Mouse (Mus musculus): ENCODE results near the gene Ssna1. TPM values are rescaled to one million over a fixed set of nuclear protein-coding genes. Genes with fewer than 3 reads are reported as not detected.
"Not testable (repeated sequence)": the region's sequence is repeated elsewhere in the genome, so short reads cannot be mapped to it uniquely, and the experiment has no call there.

Ssna1 gene
- polyA plus RNA-seq, 3 experiments from 2014 or later, result 111 to 156 (median 121) TPM

- ATAC-seq, result no peak
Measured at GRCm38 (mm10) chr2:25258887-25259286, 13.4 kb downstream of the Ssna1 start.

GRCm38 (mm10) chr2:25257250-25257649 is 15.0 kb downstream of the Ssna1 start:
- not testable (repeated sequence) for ATAC-seq

DNA sequence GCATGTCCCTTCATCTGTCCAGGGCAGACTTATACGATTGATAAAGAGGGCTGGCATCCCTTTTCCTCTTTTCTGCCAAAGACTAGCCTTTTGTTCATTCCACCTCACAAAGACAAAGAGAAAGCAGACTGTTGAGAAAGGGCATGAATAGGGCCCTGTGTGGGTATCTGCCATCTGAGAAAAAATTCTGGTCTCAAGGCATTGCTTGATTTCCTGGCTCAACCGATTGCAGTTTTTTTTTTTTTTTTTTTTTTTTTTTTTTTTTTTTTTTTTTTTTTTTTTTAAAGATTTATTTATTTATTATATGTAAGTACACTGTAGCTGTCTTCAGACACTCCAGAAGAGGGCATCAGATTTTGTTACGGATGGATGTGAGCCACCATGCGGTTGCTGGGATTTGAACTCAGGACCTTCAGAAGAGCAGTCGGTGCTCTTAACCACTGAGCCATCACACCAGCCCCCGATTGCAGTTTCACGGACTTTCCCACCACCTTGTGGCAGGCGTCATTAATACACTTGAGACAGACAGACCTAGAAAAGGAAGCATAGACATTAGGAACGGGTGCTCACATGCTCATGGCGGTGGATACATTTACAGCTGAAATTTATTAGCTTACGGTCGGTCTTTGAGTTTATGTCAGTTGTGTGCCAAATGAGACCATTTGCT is 15.7 kb downstream of the Ssna1 start:
- not testable (repeated sequence) for ATAC-seq

DNA sequence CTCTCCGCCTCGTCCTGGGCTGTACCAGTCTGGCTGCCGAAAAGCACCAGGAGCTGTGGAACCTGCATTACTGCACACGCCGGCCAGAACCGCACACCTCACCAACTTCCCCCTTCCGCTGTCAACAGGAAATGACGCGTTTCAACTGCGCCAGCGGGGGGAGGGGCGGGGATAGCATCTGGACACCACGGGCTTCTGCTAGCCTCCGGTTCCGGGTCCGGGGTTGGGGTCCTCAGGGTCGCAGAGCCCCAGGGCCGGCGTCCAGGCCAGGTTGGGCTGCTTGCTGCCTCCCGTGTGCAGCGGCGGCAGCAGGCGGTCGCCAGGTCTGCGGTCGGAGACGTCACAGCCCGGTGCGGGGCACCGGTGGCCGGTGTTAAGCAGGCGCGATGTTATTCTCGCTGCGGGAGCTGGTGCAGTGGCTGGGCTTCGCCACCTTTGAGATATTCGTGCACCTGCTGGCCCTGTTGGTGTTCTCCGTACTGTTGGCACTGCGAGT is 16.9 kb downstream of the Ssna1 start, which contains the start of gene Tmem203:
Gene Tmem203, plus strand, starts transcription at position 156 of the 496 bp plus-strand sequence.
- peak; percentile 87 for ATAC-seq

DNA sequence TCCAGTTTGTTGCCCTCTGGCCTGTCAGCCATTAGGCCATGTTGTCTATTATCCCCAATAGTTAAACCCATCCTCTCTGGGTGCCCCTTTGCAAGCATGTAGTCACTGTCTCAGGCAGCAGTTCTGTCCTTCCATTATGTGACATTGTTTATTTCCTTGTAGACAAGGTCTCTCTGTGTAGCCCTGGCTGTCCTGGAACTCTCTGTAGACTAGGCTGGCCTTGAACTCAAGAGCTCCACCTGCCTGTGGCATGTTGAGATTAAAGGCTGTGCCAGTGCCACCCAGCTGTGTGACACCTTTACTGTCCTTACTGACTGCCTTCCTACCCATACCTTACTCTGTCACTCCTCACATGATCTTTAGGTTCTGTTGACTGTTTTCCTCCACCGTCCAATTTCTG is 19.9 kb downstream of the Ssna1 start:
- ATAC-seq, result no peak

- no peak for ATAC-seq
Measured at GRCm38 (mm10) chr2:25246183-25247072, 25.8 kb downstream of the Ssna1 start, which contains the start of gene AL732309.1. Gene AL732309.1, minus strand, starts transcription at chr2:25246863.

DNA sequence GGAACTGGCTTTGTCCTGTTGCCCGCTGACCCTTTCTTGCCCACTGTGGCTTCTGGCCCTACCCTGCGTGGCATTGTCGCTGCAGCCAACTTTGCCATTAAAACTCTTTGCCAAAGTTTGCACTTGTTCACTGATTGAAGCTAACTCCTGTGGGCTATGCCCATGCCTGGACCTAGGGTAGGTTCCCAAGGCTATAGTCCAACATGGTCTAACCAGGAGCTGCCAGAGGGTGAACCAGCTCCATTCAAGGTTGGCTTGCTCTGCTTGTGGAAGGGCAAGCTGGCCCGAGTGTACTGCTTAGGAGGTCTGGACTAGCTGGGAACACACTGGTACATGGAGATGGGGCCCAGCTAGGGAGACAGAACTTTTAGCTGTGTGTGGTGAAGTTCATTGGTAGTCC is 28.1 kb downstream of the Ssna1 start:
- ATAC-seq, result no peak

- ATAC-seq, result no peak
Measured at GRCm38 (mm10) chr2:25243342-25243741, 28.9 kb downstream of the Ssna1 start.

DNA sequence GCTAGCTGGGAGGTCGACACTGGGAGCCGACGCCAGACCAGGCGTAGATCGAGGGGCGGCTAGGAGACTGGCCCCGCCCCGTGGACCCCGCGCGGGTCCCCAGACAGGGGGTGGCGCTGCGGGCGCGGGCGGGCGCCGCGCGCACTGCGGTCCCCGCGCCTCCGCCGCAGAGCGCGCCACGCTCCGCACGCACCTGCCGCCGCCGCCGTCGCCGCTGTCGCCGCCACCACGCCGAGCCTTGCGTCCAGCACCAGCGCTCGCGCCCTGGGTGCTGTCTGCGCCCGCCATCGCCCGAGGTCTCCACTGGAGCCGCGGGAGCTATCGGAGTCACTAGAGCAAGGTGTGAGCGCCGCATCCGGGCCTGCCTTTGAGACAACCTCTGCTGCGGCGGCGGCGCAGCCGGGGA is 30.1 kb downstream of the Ssna1 start, which contains the start of the genes Rnf208 and Cysrt1:
Gene Rnf208, plus strand, starts transcription at position 155 of the 406 bp plus-strand sequence.
Gene Cysrt1, minus strand, starts transcription at position 352 of the 406 bp plus-strand sequence.
- ATAC-seq, result peak; percentile 60

GRCm38 (mm10) chr2:25241438-25241775 is 30.8 kb downstream of the Ssna1 start:
- ATAC-seq, result peak; percentile 22

DNA sequence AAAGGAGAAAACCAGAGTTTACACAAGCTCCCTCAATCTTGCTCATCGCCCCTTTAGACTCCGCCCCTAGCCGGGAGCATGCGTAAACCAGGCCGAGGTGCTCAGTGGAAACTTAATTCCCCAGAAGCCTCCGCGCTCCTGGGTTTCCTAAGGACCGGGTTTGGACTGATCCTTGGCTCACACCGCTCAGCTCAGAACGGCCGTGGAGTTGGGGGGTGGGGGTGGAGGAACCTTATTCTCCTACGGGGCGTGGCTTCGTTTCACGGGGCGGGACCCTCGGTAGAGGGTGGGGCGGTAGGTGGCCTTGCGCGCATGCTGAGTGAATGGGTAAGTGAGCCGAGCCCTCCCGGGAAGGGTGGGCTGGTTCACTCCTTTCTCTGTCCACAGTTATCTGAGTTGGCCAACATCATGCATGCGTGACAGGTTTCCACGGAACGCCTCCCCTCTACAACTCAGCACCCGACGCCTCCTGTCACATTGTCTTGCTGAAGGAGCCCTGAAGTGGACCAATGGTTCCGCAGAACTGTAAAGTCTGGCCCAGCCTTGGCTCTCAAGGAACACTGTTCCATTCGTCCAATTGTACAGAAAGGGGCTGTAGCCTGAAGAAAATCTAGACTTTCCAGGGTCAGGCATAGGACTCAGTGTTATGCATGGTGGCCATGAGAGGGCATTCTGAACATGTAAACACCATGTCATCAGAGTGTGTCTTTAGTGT is 31.4 kb downstream of the Ssna1 start:
- ATAC-seq, result peak; percentile 61

DNA sequence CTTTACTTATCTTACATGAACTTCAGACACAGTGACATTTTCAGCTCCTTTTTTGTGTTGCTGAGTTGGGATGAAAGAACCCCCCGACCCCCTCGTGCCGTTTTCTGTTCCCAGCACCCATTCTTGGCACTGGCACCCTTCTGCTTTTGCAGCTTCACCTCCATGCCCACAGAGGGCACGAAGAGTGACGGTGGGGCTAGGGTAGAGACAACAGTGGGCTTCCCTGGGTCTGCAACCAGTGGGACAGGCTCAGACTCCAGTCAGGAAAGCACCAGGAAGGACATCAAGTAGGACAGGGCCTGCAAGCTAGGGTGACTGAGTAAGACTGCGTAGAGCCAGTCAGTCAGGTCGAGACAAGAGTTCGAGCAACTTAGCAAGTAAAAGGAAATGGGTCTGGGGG is 31.9 kb downstream of the Ssna1 start:
- no peak for ATAC-seq

- ATAC-seq, result no peak
Measured at GRCm38 (mm10) chr2:25239766-25240165, 32.5 kb downstream of the Ssna1 start.

DNA sequence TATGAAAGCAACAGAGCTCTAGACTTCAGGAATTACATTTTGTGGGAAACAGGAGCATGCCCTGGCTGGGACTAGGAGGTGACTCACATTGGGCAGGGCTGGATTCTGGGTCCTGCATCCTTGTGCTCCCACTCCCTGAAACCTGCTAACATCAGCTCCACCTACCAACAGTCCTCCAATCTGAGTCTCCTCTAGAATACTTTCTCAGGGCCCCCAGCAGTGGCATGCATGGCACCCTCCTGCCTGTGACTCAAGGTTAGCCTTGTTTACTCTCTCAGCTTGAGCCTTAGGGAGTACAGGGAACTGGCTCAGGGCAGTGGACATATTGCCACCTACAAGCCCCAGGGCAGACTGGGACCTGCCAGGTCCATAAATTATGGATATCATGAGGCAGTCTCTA is 34.1 kb downstream of the Ssna1 start:
- ATAC-seq, result no peak

DNA sequence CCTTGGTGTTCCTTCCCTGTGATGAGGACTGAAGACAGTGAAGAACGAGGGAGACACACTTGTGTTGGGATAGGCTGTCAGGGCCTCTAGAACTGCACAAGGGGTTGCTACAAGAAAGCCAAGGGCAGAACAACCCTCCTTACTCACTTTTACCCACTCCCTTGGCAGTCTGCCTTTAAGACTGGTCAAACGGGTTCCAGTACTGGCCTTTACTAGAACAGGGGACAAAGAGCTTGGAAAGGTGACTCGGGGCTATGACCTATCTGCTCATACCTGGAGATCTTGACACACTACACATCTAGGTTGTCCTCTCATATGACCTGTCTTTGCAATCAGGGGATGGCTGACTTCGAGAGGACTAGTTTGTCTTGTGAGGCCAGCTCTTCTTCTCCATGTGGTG is 34.7 kb downstream of the Ssna1 start:
- no peak for ATAC-seq

DNA sequence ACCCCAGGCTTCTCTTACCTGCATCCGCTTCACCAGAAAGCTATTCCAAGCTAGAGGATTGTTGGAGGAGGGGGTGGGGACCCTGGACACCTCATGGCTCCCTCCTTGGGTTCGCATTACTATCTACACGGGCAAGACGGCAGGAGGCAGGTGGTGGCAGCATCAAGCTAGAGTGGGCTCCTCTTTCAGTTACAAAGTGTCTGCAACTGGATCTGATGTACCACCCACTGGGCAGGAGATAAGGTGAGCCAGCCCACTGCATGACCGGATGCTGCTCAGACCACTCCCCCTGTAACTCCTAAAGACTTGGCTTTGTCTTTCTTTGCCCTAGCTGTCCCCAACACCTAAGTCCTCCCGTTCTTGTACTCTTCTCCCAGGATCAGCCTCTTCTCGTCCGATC is 35.6 kb downstream of the Ssna1 start, which contains the start of gene Rnf224:
Gene Rnf224, minus strand, starts transcription at position 174 of the 400 bp plus-strand sequence.
- no peak for ATAC-seq

DNA sequence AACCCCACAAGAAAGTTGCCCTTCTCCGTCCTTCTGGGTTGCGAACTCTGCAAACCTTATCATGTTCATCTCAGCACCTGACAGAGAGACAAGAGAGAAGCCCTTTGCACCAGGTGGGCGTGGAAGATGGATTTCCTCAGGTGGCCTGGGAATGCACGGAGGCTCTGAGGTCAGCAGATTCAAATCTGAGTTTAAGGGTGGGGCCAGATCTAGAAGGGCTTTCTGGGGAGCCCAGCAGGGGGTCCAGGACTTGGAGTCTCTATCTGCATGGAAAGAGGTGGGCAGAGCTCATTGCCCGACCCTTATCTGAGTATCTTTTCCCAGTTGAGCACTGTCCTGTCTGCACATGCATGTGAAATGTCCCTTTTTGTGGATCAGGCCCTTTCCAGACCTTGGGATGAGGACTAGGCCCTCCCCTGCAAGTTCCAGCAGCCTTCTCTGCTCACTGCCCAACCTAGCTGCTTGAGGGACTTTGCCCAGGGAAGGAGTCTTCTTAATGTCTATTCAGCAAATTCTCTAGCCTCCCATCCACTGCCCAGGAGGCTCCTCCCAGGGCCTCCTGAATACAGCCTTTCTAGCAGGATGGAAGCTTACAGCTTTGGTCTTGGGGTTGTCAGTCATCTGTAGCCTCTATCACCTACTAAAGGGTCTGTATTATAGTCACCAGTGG is 37.6 kb downstream of the Ssna1 start:
- ATAC-seq, result no peak

DNA sequence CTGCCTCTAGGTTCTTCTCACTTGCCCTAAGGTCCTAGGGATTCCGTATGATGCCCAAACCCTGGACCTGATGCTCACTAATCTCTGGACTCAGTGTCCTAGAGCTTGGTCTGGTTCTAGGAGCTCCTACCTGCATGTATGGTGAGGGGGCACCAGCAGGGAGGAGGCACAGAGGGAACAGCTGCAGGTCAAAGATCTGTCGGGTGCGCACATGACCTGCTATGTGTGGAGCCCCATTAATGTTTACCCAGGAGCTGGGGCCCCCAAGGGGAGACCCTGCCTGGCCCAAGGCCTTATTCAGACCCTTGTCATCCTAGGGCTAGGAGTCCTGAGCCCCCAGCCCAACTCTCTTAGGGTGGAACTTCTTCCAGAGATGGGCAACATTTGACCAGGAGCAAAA is 38.2 kb downstream of the Ssna1 start, which contains the start of gene Slc34a3:
Gene Slc34a3, minus strand, starts transcription at position 315 of the 400 bp plus-strand sequence.
- no peak for ATAC-seq

DNA sequence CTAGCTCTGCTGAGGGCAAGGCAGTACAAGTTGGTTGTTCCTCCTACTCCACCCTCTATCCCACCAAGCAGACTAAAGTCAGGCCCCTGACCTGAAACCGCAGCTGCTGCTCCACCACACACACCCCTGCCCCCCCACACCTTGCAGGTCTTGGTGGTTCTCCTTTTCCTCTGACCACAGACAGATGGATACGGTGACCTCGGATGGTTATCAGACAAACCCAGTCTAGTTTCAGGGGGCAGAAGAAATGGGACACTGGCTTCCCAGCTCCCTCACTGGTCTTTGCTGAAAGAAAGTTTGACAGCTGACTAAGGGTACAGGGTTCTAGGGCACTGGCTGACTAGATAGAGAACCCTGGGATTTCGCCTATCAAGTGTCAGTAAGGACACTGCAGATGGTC is 38.8 kb downstream of the Ssna1 start:
- no peak for ATAC-seq

DNA sequence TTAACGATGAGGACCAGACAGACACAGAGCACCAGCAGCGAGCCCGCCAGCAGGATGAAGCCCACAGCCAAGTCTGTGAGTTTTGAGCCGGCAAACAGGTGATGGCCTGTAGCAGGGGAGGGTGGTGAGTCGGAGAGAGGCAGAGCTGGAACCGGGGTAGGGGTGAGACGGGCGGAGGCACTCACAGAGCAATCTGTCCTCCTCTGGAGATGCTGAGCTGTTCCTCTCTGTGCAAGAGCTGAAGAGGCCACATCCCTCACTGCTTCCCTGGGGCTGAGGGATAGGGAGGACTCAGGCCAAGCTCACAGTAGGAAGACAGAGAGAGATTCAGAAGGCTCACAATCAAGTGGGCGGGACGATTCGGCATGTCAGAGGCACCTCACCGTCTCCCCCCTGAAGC is 41.2 kb downstream of the Ssna1 start:
- no peak for ATAC-seq

- no peak for ATAC-seq
Measured at GRCm38 (mm10) chr2:25230581-25230980, 41.7 kb downstream of the Ssna1 start.

DNA sequence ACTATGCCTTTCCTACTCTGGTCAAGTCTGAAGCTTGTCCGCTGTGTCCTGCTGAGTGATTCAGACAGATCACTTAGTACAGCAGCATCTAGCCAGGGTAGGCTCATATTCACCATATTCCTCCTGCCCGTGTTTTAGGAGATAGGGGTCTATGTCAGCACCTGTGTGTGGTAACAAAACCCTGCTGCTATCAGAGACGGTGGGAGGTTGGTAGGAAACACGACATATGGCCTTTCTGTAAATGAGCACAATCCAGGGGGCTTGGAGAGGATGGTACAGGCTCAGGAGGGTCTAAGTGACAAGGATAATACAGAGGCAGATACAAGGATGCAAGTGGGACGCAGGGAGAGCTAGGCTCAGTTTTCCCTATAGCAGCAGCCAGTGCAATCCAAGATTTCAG is 42.7 kb downstream of the Ssna1 start:
- ATAC-seq, result no peak

Data from inflammation-experienced regulatory T-cells, adult 6 months (primary cell).